Mouse (Mus musculus) MEL (cell line): Measurements from ENCODE around the gene Myo19. TPM values are rescaled to one million over a fixed set of nuclear protein-coding genes. Genes with fewer than 3 reads are reported as not detected.
A peak's percentile ranks its signal among the peaks of the same experiment; 100 is the strongest.
"Not testable (repeated sequence)": the region's sequence is repeated elsewhere in the genome, so short reads cannot be mapped to it uniquely, and the experiment has no call there.

Source experiments
- DNase-seq: peaks from one replicate; pipeline ENCODE4 v3.0.0; 2011; ENCODE audit warnings: low read depth, low spot score
- H3K27ac ChIP-seq: 2 replicates; pipeline ENCODE4 v1.5.1; 2012; ENCODE audit warnings: low read depth, mild to moderate bottlenecking, control low read depth, low read length, moderate library complexity; ENCODE audit not compliant: control insufficient read depth
- H3K27me3 ChIP-seq, 2 experiments: fragments of 150-350 bp in 1 of 2; sonication (generic) in 1 of 2; 2 replicates each; pipeline ENCODE4 v1.6.1; 2012; ENCODE audit warnings: low read length in 2 of 2, mild to moderate bottlenecking in 2 of 2, improper control_type of control experiment in 1 of 2, moderate library complexity in 1 of 2; ENCODE audit not compliant: insufficient read depth in 2 of 2, control insufficient read depth in 1 of 2
- H3K36me3 ChIP-seq, 2 experiments: 2 replicates each; pipeline ENCODE4 v1.6.1; 2012 to 2014; ENCODE audit warnings: low read length in 2 of 2, improper control_type of control experiment in 1 of 2, inconsistent platforms in 1 of 2, mild to moderate bottlenecking in 1 of 2; ENCODE audit not compliant: insufficient read depth in 2 of 2, control insufficient read depth in 1 of 2
- H3K4me1 ChIP-seq, 2 experiments: fragments of 150-350 bp in 1 of 2; sonication (generic) in 1 of 2; 2 replicates each; pipeline ENCODE4 v1.6.1; 2012; ENCODE audit warnings: low read length in 2 of 2, improper control_type of control experiment in 1 of 2, mild to moderate bottlenecking in 1 of 2; ENCODE audit not compliant: insufficient read depth in 2 of 2, control insufficient read depth in 1 of 2
- H3K4me3 ChIP-seq, 2 experiments: fragments of 150-350 bp in 1 of 2; sonication (generic) in 1 of 2; 2 replicates each; pipeline ENCODE4 v1.5.1; 2012; ENCODE audit warnings: low read depth in 2 of 2, low read length in 2 of 2, mild to moderate bottlenecking in 2 of 2, moderate library complexity in 2 of 2, control low read depth in 1 of 2, improper control_type of control experiment in 1 of 2; ENCODE audit not compliant: control insufficient read depth in 1 of 2, insufficient read depth in 1 of 2
- H3K79me2 ChIP-seq: 2 replicates; pipeline ENCODE4 v1.6.1; 2012; ENCODE audit warnings: mild to moderate bottlenecking, low read length, moderate library complexity; ENCODE audit not compliant: control insufficient read depth, poor library complexity, insufficient read depth
- H3K9ac ChIP-seq: 2 replicates; pipeline ENCODE4 v1.6.1; 2012; ENCODE audit warnings: low read depth, mild to moderate bottlenecking, control low read depth, low read length, moderate library complexity; ENCODE audit not compliant: control insufficient read depth, poor library complexity, severe bottlenecking
- H3K9me3 ChIP-seq: fragments of 150-350 bp; sonication (generic); replicated peaks from 2 replicates; pipeline ENCODE4 v1.6.1; 2012; ENCODE audit warnings: mild to moderate bottlenecking, low read length, improper control_type of control experiment, moderate library complexity; ENCODE audit not compliant: insufficient read depth
- CHD2 ChIP-seq: IDR thresholded peaks from 2 replicates; pipeline ENCODE4 v1.6.1; 2011; ENCODE audit warnings: low read length, improper control_type of control experiment
- CTCF ChIP-seq, 3 experiments: IDR thresholded peaks in 2 of 3; conservative IDR thresholded peaks in 1 of 3; 2 replicates each; pipeline ENCODE4 v1.5.1; 2011 to 2012; ENCODE audit warnings: low read length in 3 of 3, low read depth in 2 of 3, mild to moderate bottlenecking in 2 of 3, improper control_type of control experiment in 1 of 3, inconsistent platforms in 1 of 3, mixed read lengths in 1 of 3, moderate library complexity in 1 of 3; ENCODE audit not compliant: control insufficient read depth in 1 of 3, insufficient read depth in 1 of 3, poor library complexity in 1 of 3, severe bottlenecking in 1 of 3
- E2F4 ChIP-seq: IDR thresholded peaks from 2 replicates; pipeline ENCODE4 v1.6.1; 2011; ENCODE audit warnings: low read depth, low read length, improper control_type of control experiment, borderline replicate concordance
- ELF1 ChIP-seq: IDR thresholded peaks from 2 replicates; pipeline ENCODE4 v1.6.1; 2014; ENCODE audit warnings: low read depth, mild to moderate bottlenecking, inconsistent platforms, low read length, improper control_type of control experiment, moderate library complexity
- EP300 ChIP-seq, 2 experiments: IDR thresholded peaks; 2 replicates each; pipeline ENCODE4 v1.6.1; 2011; ENCODE audit warnings: improper control_type of control experiment in 2 of 2, low read length in 2 of 2, low read depth in 1 of 2, mild to moderate bottlenecking in 1 of 2
- ETS1 ChIP-seq: IDR thresholded peaks from 2 replicates; pipeline ENCODE4 v1.6.1; 2012; ENCODE audit warnings: low read depth, mild to moderate bottlenecking, inconsistent platforms, low read length, improper control_type of control experiment, moderate library complexity
- GABPA ChIP-seq: IDR thresholded peaks from 2 replicates; pipeline ENCODE4 v1.6.1; 2012; ENCODE audit warnings: low read depth, mild to moderate bottlenecking, inconsistent platforms, low read length, improper control_type of control experiment, moderate library complexity
- GATA1 ChIP-seq: IDR thresholded peaks from 2 replicates; pipeline ENCODE4 v1.6.1; 2011; ENCODE audit warnings: low read depth, low read length, improper control_type of control experiment
- HCFC1 ChIP-seq: IDR thresholded peaks from 2 replicates; pipeline ENCODE4 v1.6.1; 2012; ENCODE audit warnings: low read depth, mild to moderate bottlenecking, inconsistent platforms, low read length, improper control_type of control experiment, moderate library complexity
- MAFK ChIP-seq: IDR thresholded peaks from 2 replicates; pipeline ENCODE4 v1.6.1; 2011; ENCODE audit warnings: low read depth, mild to moderate bottlenecking, low read length, improper control_type of control experiment, borderline replicate concordance
- MAZ ChIP-seq: IDR thresholded peaks from 2 replicates; pipeline ENCODE4 v1.6.1; 2012; ENCODE audit warnings: low read depth, mild to moderate bottlenecking, inconsistent platforms, low read length, improper control_type of control experiment
- MXI1 ChIP-seq: IDR thresholded peaks from 2 replicates; pipeline ENCODE4 v1.6.1; 2011; ENCODE audit warnings: mild to moderate bottlenecking, low read depth, low read length, improper control_type of control experiment
- MYB ChIP-seq: IDR thresholded peaks from 2 replicates; pipeline ENCODE4 v1.6.1; 2011; ENCODE audit warnings: mild to moderate bottlenecking, low read depth, low read length, improper control_type of control experiment
- MYC ChIP-seq: IDR thresholded peaks from 2 replicates; pipeline ENCODE4 v1.6.1; 2011; ENCODE audit warnings: low read depth, mild to moderate bottlenecking, low read length, improper control_type of control experiment, moderate library complexity
- POLR2AphosphoS2 ChIP-seq: IDR thresholded peaks from 2 replicates; pipeline ENCODE4 v1.6.1; 2011; ENCODE audit warnings: low read length, improper control_type of control experiment
- RCOR1 ChIP-seq: IDR thresholded peaks from 2 replicates; pipeline ENCODE4 v1.6.1; 2012; ENCODE audit warnings: low read depth, mild to moderate bottlenecking, inconsistent platforms, low read length, improper control_type of control experiment
- SIN3A ChIP-seq: IDR thresholded peaks from 2 replicates; pipeline ENCODE4 v1.6.1; 2012; ENCODE audit warnings: low read length, improper control_type of control experiment, inconsistent platforms
- SMC3 ChIP-seq: IDR thresholded peaks from 2 replicates; pipeline ENCODE4 v1.6.1; 2011; ENCODE audit warnings: low read depth, low read length, improper control_type of control experiment
- TAL1 ChIP-seq: IDR thresholded peaks from 2 replicates; pipeline ENCODE4 v1.6.1; 2012; ENCODE audit warnings: mild to moderate bottlenecking, inconsistent platforms, low read length, moderate library complexity, mixed read lengths
- TBP ChIP-seq: IDR thresholded peaks from 2 replicates; pipeline ENCODE4 v1.8.0; 2011; ENCODE audit warnings: low read depth, low read length, improper control_type of control experiment
- TCF12 ChIP-seq: IDR thresholded peaks from 2 replicates; pipeline ENCODE4 v1.6.1; 2014; ENCODE audit warnings: low read depth, mild to moderate bottlenecking, inconsistent platforms, low read length, improper control_type of control experiment, moderate library complexity
- UBTF ChIP-seq: IDR thresholded peaks from 2 replicates; pipeline ENCODE4 v1.6.1; 2012; ENCODE audit warnings: low read depth, mild to moderate bottlenecking, inconsistent platforms, low read length, improper control_type of control experiment, moderate library complexity, borderline replicate concordance; ENCODE audit not compliant: insufficient read depth
- USF1 ChIP-seq: IDR thresholded peaks from 2 replicates; pipeline ENCODE4 v1.6.1; 2014; ENCODE audit warnings: low read depth, mild to moderate bottlenecking, inconsistent platforms, low read length, improper control_type of control experiment, moderate library complexity
- ZC3H11A ChIP-seq: IDR thresholded peaks from 2 replicates; pipeline ENCODE4 v1.6.1; 2012; ENCODE audit warnings: low read depth, mild to moderate bottlenecking, inconsistent platforms, low read length, improper control_type of control experiment
- ZKSCAN1 ChIP-seq: IDR thresholded peaks from 2 replicates; pipeline ENCODE4 v1.6.1; 2012; ENCODE audit warnings: low read depth, mild to moderate bottlenecking, inconsistent platforms, low read length, improper control_type of control experiment, moderate library complexity
- ZNF384 ChIP-seq: IDR thresholded peaks from 2 replicates; pipeline ENCODE4 v1.6.1; 2012; ENCODE audit warnings: low read depth, mild to moderate bottlenecking, inconsistent platforms, low read length, improper control_type of control experiment
- polyA plus RNA-seq, 2 experiments: library from polyadenylated mRNA; stranded (reverse) in 1 of 2; unstranded in 1 of 2; fragments of >175 nt in 1 of 2; fragments of >200 nt in 1 of 2; gene quantifications; 2 replicates each; pipeline versions ENCODE4 v1.2.1 to v1.2.4; 2012; ENCODE audit warnings: low replicate concordance in 2 of 2, low read depth in 1 of 2; ENCODE audit not compliant: insufficient read length in 2 of 2, insufficient read depth in 1 of 2, missing spikeins in 1 of 2
- total RNA-seq: library from RNA; depleted of rRNA; stranded (reverse); fragments of 300-350 nt; gene quantifications from 2 replicates; pipeline ENCODE4 v1.2.3, GENCODE M21; 2012

Gene Myo19
- total and polyA plus RNA-seq, 3 experiments: 14.9 to 27.1 TPM; not detected in 1

DNA sequence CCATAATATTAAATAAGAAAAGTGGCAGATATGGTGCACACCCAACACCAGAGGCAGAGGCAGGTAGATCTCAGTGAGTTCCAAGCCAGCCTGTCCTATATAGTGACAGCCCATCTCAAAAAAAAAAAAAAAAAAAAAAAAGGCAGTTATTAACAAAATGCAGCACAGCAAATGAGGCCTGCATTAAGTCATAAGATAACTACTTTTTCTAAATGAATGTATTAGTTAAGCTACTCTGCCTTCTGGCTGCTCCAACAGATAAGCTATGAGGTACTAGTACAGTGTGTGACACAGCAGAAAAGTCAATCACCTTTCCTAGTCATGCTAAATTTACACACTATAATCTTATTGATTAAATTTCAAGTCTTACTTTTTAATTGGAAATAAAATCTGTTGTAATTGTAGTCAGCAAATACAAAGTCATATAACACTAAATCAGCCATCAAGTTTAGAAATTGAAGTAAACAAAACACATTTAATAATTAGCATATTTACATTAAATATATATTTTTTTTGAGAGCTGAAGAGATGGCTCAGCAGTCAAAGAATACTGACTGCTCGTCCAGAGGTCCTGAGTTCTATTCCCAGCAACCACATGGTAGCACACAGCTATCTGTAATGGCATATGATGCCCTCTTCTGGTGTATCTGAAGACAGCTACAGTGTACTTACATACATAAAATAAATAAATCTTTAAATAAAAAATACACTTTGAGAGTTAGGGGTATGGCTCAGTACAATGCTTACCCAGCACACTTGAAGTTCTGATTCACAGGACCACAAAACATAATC lies 6.7 kb upstream of the Myo19 start:
- H3K27ac ChIP-seq: peak overlapping the region; percentile 63

DNA sequence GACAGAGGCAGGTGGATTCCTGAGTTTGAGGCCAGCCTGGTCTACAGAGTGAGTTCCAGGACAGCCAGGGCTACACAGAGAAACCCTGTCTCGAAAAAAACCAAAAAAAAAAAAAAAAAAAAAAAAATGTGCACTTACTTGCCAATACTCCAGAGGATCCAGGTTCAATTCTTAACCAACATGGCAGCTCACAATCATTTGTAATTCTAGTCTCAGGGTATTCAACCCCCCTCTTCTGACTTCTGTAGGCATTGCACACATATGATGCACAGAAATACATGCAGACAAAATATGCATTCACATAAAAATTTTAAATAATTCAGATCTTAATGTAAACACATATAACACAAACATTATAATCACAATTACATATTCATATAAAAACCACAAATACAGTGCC lies 3.9 kb upstream of the Myo19 start:
- Histone ChIP-seq H3K79me2 (peaks cover 19% of the 10 kb centered on the region), H3K36me3 (peaks cover 0 to 22% of the 10 kb centered on the region in 2 experiments; a peak in 2 of 4 replicates), H3K4me1 (peaks cover 12 to 13% of the 10 kb centered on the region in 2 experiments)
- not testable (repeated sequence) for H3K9ac ChIP-seq, DNase-seq, H3K27ac ChIP-seq, H3K27me3 ChIP-seq, H3K4me3 ChIP-seq, H3K9me3 ChIP-seq
- TF ChIP-seq ZNF384: peak; percentile 51; the same call in 1 of the 2 replicates

More for the DNA sequence above, 6.7 kb upstream of the Myo19 start:
- peak overlapping the region in 1 of 2 experiments; percentile 23; a peak in 2 of 4 replicates for H3K4me3 ChIP-seq
- peak; percentile 87 for DNase-seq
- peak; percentile 92 for TF ChIP-seq GABPA
- TF ChIP-seq CHD2: peak; percentile 15; the same call in 1 of the 2 replicates
- TF ChIP-seq ZNF384: peak; percentile 98
- TF ChIP-seq POLR2AphosphoS2: 0 out of 2 replicates have a peak, but pooled peaks have one; percentile 57
- 0 out of 2 replicates have a peak, but pooled peaks have one; percentile 16 for TF ChIP-seq MXI1
- peak; percentile 95 for TF ChIP-seq ETS1
- 0 out of 2 replicates have a peak, but pooled peaks have one; percentile 10 for TF ChIP-seq ELF1
- 0 out of 2 replicates have a peak, but pooled peaks have one; percentile 6 for TF ChIP-seq ZC3H11A
- TF ChIP-seq RCOR1: peak; percentile 85
- TF ChIP-seq TBP: 0 out of 2 replicates have a peak, but pooled peaks have one; percentile 12
- peak; percentile 5 to 44 (median 19); a peak in 5 of 6 replicates for TF ChIP-seq CTCF (IDR thresholded peaks at IDR 0.05 in 2 of 3, conservative IDR thresholded peaks at IDR 0.05 in 1 of 3; ENCODE audit: control insufficient read depth in 1 of 3, insufficient read depth in 1 of 3, low read depth in 2 of 3, low read length in 3 of 3, poor library complexity in 1 of 3, severe bottlenecking in 1 of 3)
- TF ChIP-seq EP300 (IDR thresholded peaks at IDR 0.05; ENCODE audit: low read depth in 1 of 2, low read length in 2 of 2): peak; percentile 92 to 94; a peak in 3 of 4 replicates
- TF ChIP-seq SMC3: no peak
- TF ChIP-seq SIN3A: peak; percentile 77
- peak; percentile 83 for TF ChIP-seq MYC
- peak; percentile 81 for TF ChIP-seq TAL1
- peak; percentile 80 for TF ChIP-seq MYB
- TF ChIP-seq GATA1: peak; percentile 93
- no peak for TF ChIP-seq UBTF
- TF ChIP-seq MAFK: peak; percentile 82
- no peak for TF ChIP-seq USF1
- peak; percentile 89 for TF ChIP-seq TCF12
- TF ChIP-seq ZKSCAN1: peak; percentile 47; the same call in 1 of the 2 replicates
- 0 out of 2 replicates have a peak, but pooled peaks have one; percentile 57 for TF ChIP-seq HCFC1
- TF ChIP-seq E2F4: no peak
- no peak for TF ChIP-seq MAZ
- TF ChIP-seq, all 39 proteins: peak for 21
- peaks cover 3 to 12% of the 10 kb centered on the region in 2 experiments; a peak in 3 of 4 replicates for H3K4me1 ChIP-seq
- peaks cover 27% of the 10 kb centered on the region for H3K79me2 ChIP-seq
- peaks cover 0 to 23% of the 10 kb centered on the region in 2 experiments; a peak in 2 of 4 replicates for H3K36me3 ChIP-seq
- H3K9me3 ChIP-seq: no peaks in the 10 kb centered on the region
- no peaks in the 10 kb centered on the region for H3K27me3 ChIP-seq
- peak overlapping the region; percentile 54 for H3K9ac ChIP-seq
